Mouse (Mus musculus) kidney, adult 2 months (tissue): ENCODE data around the gene Chrng.

Source experiments
- CTCF ChIP-seq: fragments of 200-500 bp; conservative IDR thresholded peaks from 2 replicates; pipeline ENCODE4 v1.5.1; 2011; ENCODE audit warnings: low read depth, mild to moderate bottlenecking, control low read depth, low read length, moderate library complexity, mixed read lengths; ENCODE audit not compliant: insufficient read depth, insufficient read length
- POLR2A ChIP-seq: fragments of 200-500 bp; IDR thresholded peaks from one replicate; pipeline ENCODE4 v1.6.1; 2011; ENCODE audit warnings: low read depth, low read length, control low read depth

- TF ChIP-seq CTCF (no peak), POLR2A (no peak)
These were observed 22.1 kb downstream of the Chrng start for GRCm38 (mm10) chr1:87226409-87227159.
